Mouse (Mus musculus) forebrain, embryonic 13.5 days (tissue): ENCODE results near the gene Olfr544. TPM values are rescaled to one million over a fixed set of nuclear protein-coding genes. Genes with fewer than 3 reads are reported as not detected.

ENCODE experiments used
- ATAC-seq: fragments of 200-750 bp; cut with Nextera tagmentation; 2 replicates; pipeline ENCODE4 v1.8.0; 2017
- H3K27ac ChIP-seq: fragments of 300-500 bp; sonication (generic); 2 replicates; pipeline ENCODE4 v1.5.1; 2015; ENCODE audit warnings: inconsistent platforms, mild to moderate bottlenecking, moderate library complexity
- H3K27me3 ChIP-seq: fragments of 300-500 bp; sonication (generic); 2 replicates; pipeline ENCODE4 v1.6.1; 2015; ENCODE audit warnings: mild to moderate bottlenecking, inconsistent platforms
- H3K36me3 ChIP-seq: fragments of 300-500 bp; sonication (generic); 2 replicates; pipeline ENCODE4 v1.6.1; 2015; ENCODE audit warnings: mild to moderate bottlenecking, inconsistent platforms; ENCODE audit not compliant: poor library complexity, severe bottlenecking
- H3K4me1 ChIP-seq: fragments of 300-500 bp; sonication (generic); 2 replicates; pipeline ENCODE4 v1.6.1; 2015; ENCODE audit warnings: inconsistent platforms
- H3K4me2 ChIP-seq: fragments of 300-500 bp; sonication (generic); 2 replicates; pipeline ENCODE4 v1.6.1; 2015; ENCODE audit warnings: inconsistent platforms, mild to moderate bottlenecking, moderate library complexity
- H3K4me3 ChIP-seq: fragments of 300-500 bp; sonication (generic); 2 replicates; pipeline ENCODE4 v1.5.1; 2015; ENCODE audit warnings: mild to moderate bottlenecking, inconsistent platforms
- H3K9ac ChIP-seq: fragments of 300-500 bp; sonication (generic); 2 replicates; pipeline ENCODE4 v1.6.1; 2015; ENCODE audit warnings: mild to moderate bottlenecking, inconsistent platforms
- H3K9me3 ChIP-seq: fragments of 300-500 bp; sonication (generic); replicated peaks from 2 replicates; pipeline ENCODE4 v1.6.1; 2016; ENCODE audit warnings: inconsistent platforms
- WGBS: fragments of 180-500 bp; shearing (Covaris S2); methylation state at CpG from one replicate; pipeline ENCODE4 v1.1.7; 2015; 5-methylcytosine and 5-hydroxymethylcytosine counted together
- polyA plus RNA-seq: library from polyadenylated mRNA; unstranded; fragments of >200 nt; fragmentation: Nextera tagmentation; extraction: Ambion mirVana; gene quantifications from 2 replicates; pipeline ENCODE4 v1.2.1, GENCODE M21; 2015

Gene Olfr544
- 0.16 and 0.30 TPM in 2 replicates for polyA plus RNA-seq

DNA sequence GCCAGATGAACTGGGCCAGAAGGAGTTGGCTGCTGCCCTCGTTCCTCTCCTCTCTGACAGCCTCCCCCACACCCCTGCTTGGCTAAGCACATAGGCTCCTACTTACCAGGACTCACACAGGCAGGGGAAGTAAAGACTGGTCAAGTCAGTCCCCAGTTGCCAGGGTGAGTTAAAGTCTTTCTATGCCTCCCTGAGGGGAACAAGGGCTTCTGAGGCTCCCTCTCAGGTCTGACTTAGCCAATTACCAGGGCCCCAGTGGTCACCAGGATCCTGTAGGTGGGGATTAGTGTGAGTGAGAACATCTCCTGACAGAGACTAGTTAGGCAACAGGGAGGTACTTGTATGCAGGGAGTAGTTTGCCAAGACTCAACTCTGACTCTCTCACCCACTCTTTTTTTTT is at the start of gene Olfr544:
Gene Olfr544 (minus strand): TSS at position 153 of the 400 bp plus-strand sequence.
- H3K4me3 ChIP-seq, result no peak within 1 kb of the TSS
- H3K36me3 ChIP-seq, result no peaks in the 10 kb centered on the region
- H3K4me1 ChIP-seq, result no peaks in the 10 kb centered on the region
- no peak within 1 kb of the TSS for H3K9ac ChIP-seq
- no peak within 1 kb of the TSS for H3K27ac ChIP-seq
- H3K4me2 ChIP-seq, result no peak within 1 kb of the TSS
- no peaks in the 10 kb centered on the region for H3K9me3 ChIP-seq
- 50% methylated on average over 1 of the region's 1 CpGs for WGBS
- no peaks in the 10 kb centered on the region for H3K27me3 ChIP-seq
- ATAC-seq, result no peak

DNA sequence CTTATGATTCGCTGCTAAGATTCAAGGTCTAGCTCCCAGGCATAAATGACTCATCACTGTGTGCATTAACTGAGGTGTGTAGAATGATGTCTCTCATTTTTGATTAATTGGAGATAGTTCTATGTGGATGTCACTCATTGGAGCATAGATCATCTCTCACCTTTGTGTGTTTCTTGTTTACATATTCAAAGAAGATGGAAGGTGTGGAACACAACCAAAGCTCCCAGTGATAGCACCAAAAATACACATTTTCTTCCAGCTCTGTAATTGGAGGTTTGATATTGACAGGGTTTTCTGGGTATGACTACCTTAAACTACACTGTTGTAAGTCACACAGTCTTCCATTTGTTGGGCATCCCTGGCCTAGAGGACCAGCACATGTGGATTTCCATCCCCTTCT is 46.3 kb upstream of the Olfr544 start, which contains the start of gene Olfr547:
Gene Olfr547 (plus strand): TSS at position 301 of the 400 bp plus-strand sequence.
- H3K27ac ChIP-seq, result no peak within 1 kb of the TSS
- H3K4me1 ChIP-seq, result no peaks in the 10 kb centered on the region
- no peaks in the 10 kb centered on the region for H3K36me3 ChIP-seq
- H3K4me3 ChIP-seq, result no peak within 1 kb of the TSS
- no peak for ATAC-seq
- no peaks in the 10 kb centered on the region for H3K9me3 ChIP-seq
- H3K4me2 ChIP-seq, result no peak within 1 kb of the TSS
- H3K9ac ChIP-seq, result no peak within 1 kb of the TSS
- no peaks in the 10 kb centered on the region for H3K27me3 ChIP-seq
- 79% methylated on average over 1 of the region's 1 CpGs for WGBS

DNA sequence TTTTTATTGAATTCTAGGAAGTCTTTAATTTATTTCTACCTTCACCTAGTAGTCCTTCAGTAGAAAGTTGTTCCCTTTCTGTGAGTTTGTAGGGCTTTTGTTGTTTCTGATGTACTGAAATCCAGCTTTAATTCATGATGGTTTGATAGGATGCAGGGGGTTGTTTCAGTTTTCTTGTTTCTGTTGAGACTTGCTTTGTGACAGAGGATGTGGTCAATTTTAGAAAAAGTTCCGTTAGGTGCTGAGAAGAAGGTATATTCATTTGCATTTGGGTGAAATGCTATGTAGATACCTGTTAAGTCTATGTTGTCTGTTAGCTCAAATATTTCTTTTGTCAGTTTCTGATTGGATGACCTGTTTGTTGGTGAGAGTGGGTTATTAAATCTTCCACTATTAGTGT is 40.9 kb upstream of the Olfr544 start:
- WGBS, result 70% methylated on average over 1 of the region's 1 CpGs
- no peak overlapping the region for H3K9ac ChIP-seq

GRCm38 (mm10) chr7:102517051-102517335 is 28.9 kb upstream of the Olfr544 start:
- no peaks in the 10 kb centered on the region for H3K36me3 ChIP-seq
- H3K4me3 ChIP-seq, result no peak overlapping the region
- H3K27me3 ChIP-seq, result peaks cover 11% of the 10 kb centered on the region; the same call in 1 of the 2 replicates
- H3K9me3 ChIP-seq, result no peaks in the 10 kb centered on the region
- peaks cover 18% of the 10 kb centered on the region; the same call in 1 of the 2 replicates for H3K4me1 ChIP-seq
- no peak overlapping the region for H3K27ac ChIP-seq
- no peak for ATAC-seq
- H3K9ac ChIP-seq, result no peak overlapping the region
- no peak overlapping the region for H3K4me2 ChIP-seq
- 43% methylated on average over 2 of the region's 2 CpGs for WGBS

More for the DNA sequence above, 40.9 kb upstream of the Olfr544 start:
- no peaks in the 10 kb centered on the region for H3K4me1 ChIP-seq
- H3K4me3 ChIP-seq, result no peak overlapping the region
- no peak for ATAC-seq
- no peaks in the 10 kb centered on the region for H3K27me3 ChIP-seq
- no peak overlapping the region for H3K4me2 ChIP-seq
- H3K27ac ChIP-seq, result no peak overlapping the region
- H3K9me3 ChIP-seq, result no peaks in the 10 kb centered on the region
- H3K36me3 ChIP-seq, result no peaks in the 10 kb centered on the region

- WGBS, result 62% methylated on average over 10 of the region's 10 CpGs
Observed at GRCm38 (mm10) chr7:102516261-102517050, 28.3 kb upstream of the Olfr544 start.

DNA sequence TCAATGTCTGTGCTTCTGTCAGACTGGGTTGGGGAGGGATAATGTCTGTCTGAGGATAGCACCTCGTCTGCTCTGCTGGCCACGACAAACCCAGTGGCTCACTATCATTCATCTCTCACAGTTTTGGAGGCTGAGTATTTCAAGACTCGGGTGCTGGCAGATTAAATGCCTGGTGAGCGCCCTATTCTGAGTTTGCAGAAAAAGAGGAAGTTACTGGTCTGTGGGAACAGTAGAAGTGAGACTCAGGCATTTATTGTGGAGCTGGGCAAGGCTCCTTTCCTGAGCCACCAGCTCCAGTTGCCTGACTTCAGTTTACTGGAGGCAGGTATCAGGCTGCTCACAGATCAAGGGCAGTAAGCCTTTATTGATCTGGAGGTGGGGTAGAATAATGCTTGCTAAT is 26.0 kb upstream of the Olfr544 start:
- Histone ChIP-seq H3K4me1 (peaks cover 18% of the 10 kb centered on the region; the same call in 1 of the 2 replicates), H3K4me2 (no peak overlapping the region), H3K4me3 (no peak overlapping the region), H3K36me3 (no peaks in the 10 kb centered on the region), H3K9me3 (no peaks in the 10 kb centered on the region), H3K9ac (no peak overlapping the region), H3K27ac (no peak overlapping the region), H3K27me3 (peaks cover 15% of the 10 kb centered on the region; the same call in 1 of the 2 replicates)
- no peak for ATAC-seq
- WGBS, result 85% methylated on average over 4 of the region's 4 CpGs

More at GRCm38 (mm10) chr7:102516261-102517050, 28.3 kb upstream of the Olfr544 start:
- H3K27me3 ChIP-seq, result peaks cover 14% of the 10 kb centered on the region; the same call in 1 of the 2 replicates
- H3K27ac ChIP-seq, result no peak overlapping the region
- H3K4me3 ChIP-seq, result no peak overlapping the region
- no peak for ATAC-seq
- H3K9ac ChIP-seq, result no peak overlapping the region
- no peaks in the 10 kb centered on the region for H3K36me3 ChIP-seq
- H3K4me1 ChIP-seq, result peaks cover 18% of the 10 kb centered on the region; the same call in 1 of the 2 replicates
- no peaks in the 10 kb centered on the region for H3K9me3 ChIP-seq
- no peak overlapping the region for H3K4me2 ChIP-seq

GRCm38 (mm10) chr7:102512814-102513435 is 24.8 kb upstream of the Olfr544 start:
- Histone ChIP-seq H3K4me1 (peaks cover 18% of the 10 kb centered on the region; the same call in 1 of the 2 replicates), H3K9ac (peak overlapping the region; percentile 74), H3K9me3 (no peaks in the 10 kb centered on the region), H3K36me3 (no peaks in the 10 kb centered on the region), H3K4me3 (peak overlapping the region; percentile 50), H3K27me3 (peaks cover 15% of the 10 kb centered on the region; the same call in 1 of the 2 replicates), H3K27ac (no peak overlapping the region), H3K4me2 (peak overlapping the region; percentile 84)
- peak; percentile 97 for ATAC-seq
- 2% methylated on average over 54 of the region's 54 CpGs for WGBS

GRCm38 (mm10) chr7:102511927-102512326 is 23.8 kb upstream of the Olfr544 start:
- H3K4me1 ChIP-seq, result 0 out of 2 replicates have a peak, but pooled peaks cover 10% of the 10 kb centered on the region
- peaks cover 15% of the 10 kb centered on the region; the same call in 1 of the 2 replicates for H3K27me3 ChIP-seq
- H3K9me3 ChIP-seq, result no peaks in the 10 kb centered on the region
- no peak overlapping the region for H3K4me2 ChIP-seq
- H3K36me3 ChIP-seq, result no peaks in the 10 kb centered on the region
- 93% methylated on average over 10 of the region's 10 CpGs for WGBS
- no peak overlapping the region for H3K27ac ChIP-seq
- H3K4me3 ChIP-seq, result no peak overlapping the region
- H3K9ac ChIP-seq, result no peak overlapping the region
- no peak for ATAC-seq

GRCm38 (mm10) chr7:102509726-102510125 is 21.6 kb upstream of the Olfr544 start:
- Histone ChIP-seq H3K4me2 (no peak overlapping the region), H3K27ac (no peak overlapping the region)
- WGBS, result 69% methylated on average over 7 of the region's 7 CpGs

DNA sequence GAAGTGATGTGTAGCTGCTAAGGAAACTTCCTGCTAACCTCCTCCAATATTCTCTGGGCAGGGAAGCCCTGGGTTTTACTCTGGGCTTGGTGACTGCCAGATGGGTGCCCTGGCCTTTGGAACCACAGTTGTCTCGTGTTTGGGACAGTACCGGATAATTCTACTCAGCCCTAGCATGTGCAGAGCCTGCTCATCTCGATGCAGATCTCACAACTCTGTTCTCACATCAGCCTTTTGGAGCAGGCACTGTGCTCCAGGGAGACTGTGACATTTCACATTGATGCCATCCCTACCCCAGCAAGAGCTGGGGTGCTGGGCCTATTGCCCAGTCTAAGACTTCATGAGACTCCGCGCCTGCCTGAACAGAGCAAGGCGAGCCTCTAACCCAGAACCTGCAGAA is 20.6 kb upstream of the Olfr544 start:
- H3K4me2 ChIP-seq, result no peak overlapping the region
- no peak for ATAC-seq
- no peak overlapping the region for H3K9ac ChIP-seq
- peaks cover 7% of the 10 kb centered on the region; the same call in 1 of the 2 replicates for H3K27me3 ChIP-seq
- no peak overlapping the region for H3K4me3 ChIP-seq
- 88% methylated on average over 6 of the region's 6 CpGs for WGBS
- no peak overlapping the region for H3K27ac ChIP-seq
- no peaks in the 10 kb centered on the region for H3K4me1 ChIP-seq
- no peaks in the 10 kb centered on the region for H3K9me3 ChIP-seq
- no peaks in the 10 kb centered on the region for H3K36me3 ChIP-seq

More at GRCm38 (mm10) chr7:102509726-102510125, 21.6 kb upstream of the Olfr544 start:
- Histone ChIP-seq H3K4me3 (no peak overlapping the region), H3K9ac (no peak overlapping the region), H3K27me3 (peaks cover 15% of the 10 kb centered on the region; the same call in 1 of the 2 replicates), H3K36me3 (no peaks in the 10 kb centered on the region), H3K9me3 (no peaks in the 10 kb centered on the region), H3K4me1 (no peaks in the 10 kb centered on the region)
- ATAC-seq, result no peak

DNA sequence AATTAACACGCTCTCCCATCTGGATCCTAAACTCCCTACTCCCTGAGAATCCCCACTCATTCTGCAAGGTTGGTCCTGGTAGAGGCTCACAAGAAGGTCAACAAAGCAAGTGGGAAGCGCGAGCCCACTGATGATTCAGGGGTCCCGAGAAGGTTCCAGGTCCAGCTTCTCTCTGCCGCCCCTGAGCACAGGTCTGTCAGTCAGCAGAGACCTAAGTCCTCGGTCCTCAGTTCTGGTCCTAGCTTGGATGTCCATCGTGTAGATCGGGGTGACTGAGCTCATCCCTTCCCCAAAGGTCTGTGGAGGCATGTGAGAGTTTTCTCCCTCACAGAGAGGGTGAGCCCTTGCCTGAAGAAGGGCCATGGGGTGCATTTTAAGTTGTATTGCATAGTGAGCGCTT is 20.0 kb upstream of the Olfr544 start:
- Histone ChIP-seq H3K4me1 (no peaks in the 10 kb centered on the region), H3K36me3 (no peaks in the 10 kb centered on the region), H3K27me3 (0 out of 2 replicates have a peak, but pooled peaks cover 5% of the 10 kb centered on the region), H3K27ac (no peak overlapping the region), H3K9me3 (no peaks in the 10 kb centered on the region), H3K4me2 (no peak overlapping the region), H3K9ac (no peak overlapping the region), H3K4me3 (no peak overlapping the region)
- WGBS, result 90% methylated on average over 9 of the region's 9 CpGs
- ATAC-seq, result no peak

- WGBS, result 51% methylated on average over 3 of the region's 3 CpGs
- H3K27me3 ChIP-seq, result 0 out of 2 replicates have a peak, but pooled peaks cover 5% of the 10 kb centered on the region
- no peaks in the 10 kb centered on the region for H3K9me3 ChIP-seq
- no peaks in the 10 kb centered on the region for H3K36me3 ChIP-seq
- ATAC-seq, result peak; percentile 89
- no peak overlapping the region for H3K4me2 ChIP-seq
- no peaks in the 10 kb centered on the region for H3K4me1 ChIP-seq
- no peak overlapping the region for H3K9ac ChIP-seq
- H3K4me3 ChIP-seq, result no peak overlapping the region
- H3K27ac ChIP-seq, result no peak overlapping the region
Observed at GRCm38 (mm10) chr7:102506848-102507247, 18.7 kb upstream of the Olfr544 start.
